14 mouse cellular contexts compared by ENCODE assay signal in the genomic region with DNA sequence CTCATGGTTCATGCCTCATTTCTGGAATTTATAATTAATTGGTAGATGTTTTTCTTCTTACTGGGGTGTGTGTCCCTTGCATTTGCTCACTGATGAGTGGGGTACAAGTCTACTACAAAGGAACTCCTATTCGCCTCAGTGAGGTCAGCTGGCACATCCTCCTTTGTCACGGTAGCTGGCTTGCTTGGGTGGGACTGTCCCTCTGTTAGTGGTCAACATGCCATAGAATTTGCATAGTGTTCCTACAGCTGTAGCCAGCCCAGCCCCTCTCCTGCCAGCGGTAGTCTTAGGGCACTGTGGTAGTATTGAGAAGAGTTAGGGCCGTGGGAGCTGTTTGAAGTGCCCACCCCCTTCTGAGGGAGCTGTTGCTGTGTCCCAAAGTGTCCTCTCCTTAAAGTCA.
"Had no signal": no experiment of that assay in that cellular context is flagged by ENCODE, and none has a peak within 500 bp of the region (broad histone marks: within the 10 kb centered on the region; RNA-seq: fewer than 3 reads in every experiment).

No protein-coding gene starts in this region.

- ATAC-seq: lung, postnatal 0 days; midbrain, embryonic 13.5 days had no signal

- H3K27me3 ChIP-seq: limb, embryonic 12.5 days; neural tube, embryonic 15.5 days had no signal

- H3K9me3 ChIP-seq: limb, embryonic 12.5 days; midbrain, embryonic 13.5 days; neural tube, embryonic 15.5 days had no signal

- H3K9ac ChIP-seq: limb, embryonic 12.5 days; liver, embryonic 14.5 days; midbrain, embryonic 13.5 days; neural tube, embryonic 15.5 days had no signal

- DNase-seq: kidney, adult 11 months; kidney, adult 9 months; kidney, postnatal 10 days; lung, adult 2 months; lung, postnatal 36 days; retina, postnatal 1 day; right cerebral cortex, postnatal 4 days; thymus, postnatal 4 days had no signal

- H3K4me3 ChIP-seq: limb, embryonic 12.5 days; midbrain, embryonic 13.5 days; myocyte; neural tube, embryonic 15.5 days had no signal

- H3K4me2 ChIP-seq: limb, embryonic 12.5 days; midbrain, embryonic 13.5 days; neural tube, embryonic 15.5 days had no signal

- H3K36me3 ChIP-seq: midbrain, embryonic 13.5 days; neural tube, embryonic 15.5 days had no signal

- H3K27ac ChIP-seq: limb, embryonic 12.5 days; liver, embryonic 14.5 days; midbrain, embryonic 13.5 days had no signal
